Mouse (Mus musculus) ES-Bruce4 (cell line): ENCODE results near the gene Usp30.
A peak's percentile ranks its signal among the peaks of the same experiment; 100 is the strongest.

Experiments
- CTCF ChIP-seq: IDR thresholded peaks from one replicate; pipeline ENCODE4 v1.8.1; 2011; ENCODE audit warnings: low read depth, low read length
- EP300 ChIP-seq: IDR thresholded peaks from 2 replicates; pipeline ENCODE4 v1.6.1; 2011; ENCODE audit warnings: low read depth, low read length; ENCODE audit not compliant: insufficient read depth
- POLR2A ChIP-seq: IDR thresholded peaks from one replicate; pipeline ENCODE4 v1.8.1; 2011; ENCODE audit warnings: low read length; ENCODE audit not compliant: insufficient read depth

DNA sequence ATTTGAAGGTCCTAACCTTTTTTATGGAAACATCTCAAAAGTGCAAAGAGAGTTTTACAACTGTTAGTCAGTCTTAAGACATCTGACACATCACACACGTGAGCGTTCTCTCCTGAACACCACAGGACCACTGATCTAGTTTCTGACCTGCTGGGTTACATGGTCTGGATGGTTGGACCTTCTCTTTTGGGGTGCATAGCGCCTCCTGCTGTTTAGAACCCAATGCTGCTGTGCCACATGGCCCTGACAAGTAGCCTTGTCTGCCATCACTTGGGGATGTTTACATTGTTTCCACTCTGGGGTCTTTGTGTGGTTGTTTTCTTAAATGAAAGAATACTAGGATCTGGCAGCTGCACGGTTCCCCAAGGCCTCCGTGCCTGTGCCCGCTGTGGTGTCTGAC, 48.1 kb downstream of the Usp30 start:
- TF ChIP-seq CTCF, result peak; percentile 66
- TF ChIP-seq POLR2A, result no peak
- no peak for TF ChIP-seq EP300
